Mouse (Mus musculus): ENCODE measurements at regions not wholly inside any gene's neighbourhood (a gene's known extent, or its start where the extent isn't known, plus 50 kb on each side); places are given as distances from the start of the nearest gene placed in this dataset.
A peak's percentile ranks its signal among the peaks of the same experiment; 100 is the strongest.

DNA sequence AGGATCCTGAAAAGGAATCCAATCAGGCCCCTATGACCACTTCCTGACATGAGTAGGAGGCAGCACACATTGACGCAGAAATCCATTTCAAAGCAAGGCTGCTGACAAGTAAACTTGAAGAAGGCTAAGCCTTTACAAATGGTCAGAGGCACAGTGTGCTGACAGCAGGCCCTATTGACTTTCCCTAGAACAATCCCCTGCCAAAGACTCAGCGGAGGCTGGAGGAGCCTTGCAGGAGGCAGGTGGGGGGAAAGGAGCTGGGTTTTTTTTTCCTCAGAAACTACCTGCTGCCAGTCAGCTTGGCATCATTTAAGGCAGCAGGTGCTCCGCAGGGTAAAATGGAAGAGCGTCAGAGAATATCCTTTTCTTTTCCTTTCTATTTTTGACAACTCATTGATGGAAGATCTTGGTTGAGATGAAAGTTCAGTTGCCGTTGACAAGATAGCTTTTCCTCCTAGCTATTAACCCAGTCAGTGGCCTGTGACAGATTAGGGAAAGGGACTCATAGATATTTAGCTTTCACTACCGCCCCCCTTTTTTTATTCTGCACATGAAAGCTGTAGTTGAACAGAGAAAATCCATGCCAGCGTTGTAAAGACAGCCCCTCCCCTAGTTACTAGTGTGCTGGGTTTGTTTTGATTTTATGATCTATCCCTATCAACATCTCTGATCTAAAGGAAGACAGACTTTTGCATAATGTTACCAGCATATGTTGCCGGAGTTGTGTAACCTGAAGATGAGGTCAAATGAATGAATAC is 210.6 kb downstream of the Csnka2ip start:
- H3K9me3 ChIP-seq (replicated peaks; ENCODE audit: control insufficient read depth, low read length): no peaks in the 10 kb centered on the region
- no peak for ATAC-seq (replicated peaks; ENCODE audit: insufficient number of reproducible peaks, low FRiP score, low TSS enrichment)
- no peak overlapping the region for H3K4me3 ChIP-seq (ENCODE audit: low read depth, low read length)
- no peak overlapping the region for H3K4me2 ChIP-seq
- no peak overlapping the region for H3K9ac ChIP-seq (ENCODE audit: low read depth, low read length)
- WGBS (ENCODE audit: insufficient replicate concordance): 68% methylated on average over 8 of the region's 8 CpGs
- no peaks in the 10 kb centered on the region for H3K27me3 ChIP-seq (ENCODE audit: control insufficient read depth, insufficient read depth, low read length)
- H3K36me3 ChIP-seq (ENCODE audit: control insufficient read depth, insufficient read depth, low read length): no peaks in the 10 kb centered on the region
- no peaks in the 10 kb centered on the region; the same call in 1 of the 2 replicates for H3K4me1 ChIP-seq (ENCODE audit: control insufficient read depth, insufficient read depth, low read length)
- no peak overlapping the region for H3K27ac ChIP-seq (ENCODE audit: low read depth, low read length)

DNA sequence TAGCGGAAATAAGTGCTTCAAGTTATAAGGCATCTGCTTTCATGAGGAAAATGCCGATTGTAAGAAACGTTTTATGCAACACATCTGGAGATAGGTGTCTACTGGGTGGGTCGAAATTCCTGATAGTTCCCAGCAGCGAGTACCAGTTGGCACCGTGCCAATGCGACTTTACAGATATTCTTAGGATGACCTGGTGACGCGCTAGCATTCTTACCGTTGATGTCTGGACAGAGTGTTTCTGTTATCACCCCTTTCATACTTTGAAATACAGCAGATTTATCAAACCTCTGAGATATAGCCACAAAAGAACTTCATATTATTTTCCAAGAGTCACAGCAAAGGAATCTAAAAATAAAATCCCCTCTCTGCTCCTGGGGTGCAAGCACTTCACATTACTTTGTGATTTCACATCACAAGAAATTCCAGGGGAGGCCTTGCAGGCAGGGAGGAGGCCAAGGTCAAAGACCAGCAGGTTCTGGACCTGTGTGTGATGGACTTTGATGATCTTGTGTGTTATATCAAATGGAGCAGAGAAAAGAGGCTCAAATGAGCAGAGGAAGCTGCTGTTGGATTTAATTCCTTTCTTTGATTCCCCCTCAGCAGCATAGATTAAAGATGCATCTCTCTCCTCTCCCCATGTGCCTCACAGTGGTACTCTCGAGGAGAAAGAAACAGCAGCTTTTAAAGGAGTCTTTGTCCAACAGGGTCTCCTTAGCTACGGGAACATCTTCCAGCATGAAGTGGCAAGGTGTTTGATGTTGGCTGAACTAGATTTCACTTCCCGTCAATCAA is 233.4 kb downstream of the Csnka2ip start:
- Histone ChIP-seq H3K4me3 (ENCODE audit: low read depth, low read length) (no peak overlapping the region), H3K4me1 (ENCODE audit: control insufficient read depth, insufficient read depth, low read length) (0 out of 2 replicates have a peak, but pooled peaks cover 4% of the 10 kb centered on the region), H3K27me3 (ENCODE audit: control insufficient read depth, insufficient read depth, low read length) (no peaks in the 10 kb centered on the region), H3K27ac (ENCODE audit: low read depth, low read length) (peak overlapping the region; percentile 59; the same call in 1 of the 2 replicates), H3K9me3 (replicated peaks; ENCODE audit: control insufficient read depth, low read length) (no peaks in the 10 kb centered on the region), H3K4me2 (no peak overlapping the region), H3K36me3 (ENCODE audit: control insufficient read depth, insufficient read depth, low read length) (no peaks in the 10 kb centered on the region), H3K9ac (ENCODE audit: low read depth, low read length) (no peak overlapping the region)
- 34% methylated on average over 13 of the region's 13 CpGs for WGBS (ENCODE audit: insufficient replicate concordance)
- no peak; the same call in 1 of the 2 replicates for ATAC-seq (replicated peaks; ENCODE audit: insufficient number of reproducible peaks, low FRiP score, low TSS enrichment)

DNA sequence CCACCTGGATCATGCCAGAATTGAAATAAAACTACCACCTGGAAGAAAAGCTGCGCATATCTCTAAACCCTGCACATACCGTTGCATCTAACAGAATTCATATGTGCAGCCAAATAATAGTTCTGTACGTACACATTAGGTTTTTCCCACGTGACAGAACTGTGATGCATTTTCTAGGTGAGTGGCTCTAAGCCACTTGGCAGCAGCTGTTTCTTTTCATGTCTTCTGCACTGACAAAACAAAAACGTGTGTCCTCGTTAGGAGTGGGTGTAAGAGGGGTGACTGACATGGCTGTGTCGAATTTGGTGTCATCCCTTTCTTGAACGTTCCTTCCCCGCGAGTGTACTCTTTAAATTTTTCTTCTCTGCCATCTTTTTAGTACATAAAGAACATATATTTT is 254.3 kb downstream of the Csnka2ip start:
- Histone ChIP-seq H3K27ac (ENCODE audit: low read depth, low read length) (no peak overlapping the region), H3K4me3 (ENCODE audit: low read depth, low read length) (no peak overlapping the region), H3K9ac (ENCODE audit: low read depth, low read length) (no peak overlapping the region), H3K36me3 (ENCODE audit: control insufficient read depth, insufficient read depth, low read length) (no peaks in the 10 kb centered on the region), H3K27me3 (ENCODE audit: control insufficient read depth, insufficient read depth, low read length) (no peaks in the 10 kb centered on the region), H3K4me1 (ENCODE audit: control insufficient read depth, insufficient read depth, low read length) (no peaks in the 10 kb centered on the region), H3K4me2 (no peak overlapping the region), H3K9me3 (replicated peaks; ENCODE audit: control insufficient read depth, low read length) (no peaks in the 10 kb centered on the region)
- ATAC-seq (replicated peaks; ENCODE audit: insufficient number of reproducible peaks, low FRiP score, low TSS enrichment): no peak
- 64% methylated on average over 10 of the region's 10 CpGs for WGBS (ENCODE audit: insufficient replicate concordance)

DNA sequence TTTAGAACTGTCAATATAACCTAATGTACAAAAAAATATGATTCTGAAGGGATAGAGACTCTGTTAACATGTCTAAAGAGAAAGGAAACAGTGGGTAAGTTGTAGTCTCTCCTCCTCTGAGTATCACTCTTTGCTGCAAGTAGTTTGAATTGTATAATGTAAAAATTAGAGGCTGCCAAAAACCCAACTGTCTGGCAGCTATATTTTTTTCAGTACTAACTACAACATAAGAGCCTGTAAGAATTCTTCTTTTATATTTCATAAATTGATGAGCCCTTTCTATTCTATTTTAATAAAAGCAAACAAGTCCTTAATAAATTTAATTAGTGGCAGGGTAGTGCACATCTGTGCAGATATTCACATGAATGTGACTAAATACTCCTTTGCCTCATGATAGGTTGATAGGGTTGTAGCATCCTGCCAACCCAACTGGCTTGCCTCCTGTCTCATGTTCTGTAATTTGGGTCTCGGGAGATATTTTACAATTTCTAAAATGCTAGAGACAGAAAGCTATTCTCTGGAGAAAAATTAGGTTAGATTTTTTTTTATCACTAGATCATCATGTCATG is 269.2 kb downstream of the Csnka2ip start:
- 84% methylated on average over 1 of the region's 1 CpGs for WGBS (ENCODE audit: insufficient replicate concordance)
- Histone ChIP-seq H3K27ac (ENCODE audit: low read depth, low read length) (no peak overlapping the region), H3K9ac (ENCODE audit: low read depth, low read length) (no peak overlapping the region), H3K4me3 (ENCODE audit: low read depth, low read length) (no peak overlapping the region), H3K9me3 (replicated peaks; ENCODE audit: control insufficient read depth, low read length) (no peaks in the 10 kb centered on the region), H3K4me1 (ENCODE audit: control insufficient read depth, insufficient read depth, low read length) (no peaks in the 10 kb centered on the region), H3K27me3 (ENCODE audit: control insufficient read depth, insufficient read depth, low read length) (no peaks in the 10 kb centered on the region), H3K4me2 (no peak overlapping the region), H3K36me3 (ENCODE audit: control insufficient read depth, insufficient read depth, low read length) (no peaks in the 10 kb centered on the region)
- ATAC-seq (replicated peaks; ENCODE audit: insufficient number of reproducible peaks, low FRiP score, low TSS enrichment): no peak

DNA sequence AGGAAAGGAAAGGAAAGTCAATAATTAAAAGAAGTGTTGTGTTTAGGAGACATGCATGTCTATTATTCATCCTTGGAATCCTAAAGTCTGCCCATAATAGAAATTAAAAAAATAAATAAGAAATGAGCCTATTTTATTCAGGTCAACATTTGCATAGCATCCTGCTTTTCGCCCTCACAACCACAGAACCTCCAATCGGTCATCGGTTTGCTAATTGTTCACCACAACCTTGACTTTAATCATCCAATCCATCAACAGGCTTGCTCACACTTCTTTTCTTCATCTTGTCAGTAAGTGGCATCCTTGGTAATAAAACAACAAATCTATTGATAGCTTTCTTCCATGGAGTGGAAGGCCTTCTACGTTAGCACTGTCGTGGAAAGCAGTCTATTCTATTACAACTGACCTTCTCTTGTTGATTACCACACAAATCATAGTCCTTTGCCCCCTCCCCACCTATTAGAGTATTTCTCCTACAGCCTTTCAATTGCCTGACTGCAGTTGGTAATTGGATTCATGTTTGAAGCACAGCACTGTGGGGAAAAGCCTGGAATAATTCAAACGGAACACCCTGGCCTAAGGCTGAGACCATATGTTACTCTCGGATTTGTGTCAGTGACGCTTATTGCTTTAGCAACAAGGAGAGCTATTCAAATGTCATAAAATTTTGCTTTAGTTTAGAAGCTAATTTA is 269.9 kb downstream of the Csnka2ip start:
- H3K4me2 ChIP-seq: no peak overlapping the region
- H3K27me3 ChIP-seq (ENCODE audit: control insufficient read depth, insufficient read depth, low read length): no peaks in the 10 kb centered on the region
- H3K36me3 ChIP-seq (ENCODE audit: control insufficient read depth, insufficient read depth, low read length): no peaks in the 10 kb centered on the region
- no peak overlapping the region for H3K27ac ChIP-seq (ENCODE audit: low read depth, low read length)
- no peak overlapping the region for H3K4me3 ChIP-seq (ENCODE audit: low read depth, low read length)
- H3K9ac ChIP-seq (ENCODE audit: low read depth, low read length): no peak overlapping the region
- 84% methylated on average over 8 of the region's 8 CpGs for WGBS (ENCODE audit: insufficient replicate concordance)
- H3K9me3 ChIP-seq (replicated peaks; ENCODE audit: control insufficient read depth, low read length): no peaks in the 10 kb centered on the region
- no peaks in the 10 kb centered on the region for H3K4me1 ChIP-seq (ENCODE audit: control insufficient read depth, insufficient read depth, low read length)
- ATAC-seq (replicated peaks; ENCODE audit: insufficient number of reproducible peaks, low FRiP score, low TSS enrichment): no peak

DNA sequence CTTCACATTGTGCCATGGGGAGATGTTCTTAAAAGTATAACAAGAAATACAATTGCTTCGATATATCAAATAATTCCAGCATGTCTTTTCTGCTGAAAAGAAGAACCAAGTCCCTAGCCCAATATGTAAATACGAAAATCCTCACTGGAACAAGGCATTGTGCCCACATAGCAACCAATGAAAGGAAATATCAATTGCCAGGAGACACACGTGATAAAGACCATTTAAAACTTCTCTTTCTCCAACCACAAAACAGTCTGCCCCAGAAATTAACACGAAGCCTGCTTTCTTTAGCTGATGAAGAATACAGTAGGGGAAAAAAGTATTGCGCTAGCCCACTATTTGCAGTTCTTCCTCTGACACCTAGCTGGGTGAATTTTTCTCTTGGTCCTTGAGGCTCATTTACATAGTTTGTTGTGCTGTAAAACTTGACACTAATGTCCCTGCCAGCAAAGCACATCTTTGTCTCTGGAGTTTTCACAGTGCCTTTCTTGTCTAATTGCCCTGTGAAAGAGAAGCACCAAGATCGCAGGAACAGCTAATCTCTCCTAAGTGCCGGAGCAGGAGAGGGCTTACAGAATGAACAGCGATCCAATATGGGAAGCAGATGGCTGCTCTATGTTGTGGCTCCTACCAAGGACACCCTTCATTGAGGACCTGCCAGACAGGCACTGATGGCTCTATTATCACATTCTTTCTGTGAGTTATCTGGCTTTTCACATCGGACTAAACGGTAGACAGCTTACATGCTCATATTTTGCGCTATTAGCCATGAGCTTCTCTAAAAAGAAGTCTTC is 272.7 kb downstream of the Csnka2ip start:
- H3K4me3 ChIP-seq (ENCODE audit: low read depth, low read length): no peak overlapping the region
- H3K9ac ChIP-seq (ENCODE audit: low read depth, low read length): no peak overlapping the region
- no peak for ATAC-seq (replicated peaks; ENCODE audit: insufficient number of reproducible peaks, low FRiP score, low TSS enrichment)
- H3K4me2 ChIP-seq: no peak overlapping the region
- H3K36me3 ChIP-seq (ENCODE audit: control insufficient read depth, insufficient read depth, low read length): no peaks in the 10 kb centered on the region
- H3K27ac ChIP-seq (ENCODE audit: low read depth, low read length): no peak overlapping the region
- H3K4me1 ChIP-seq (ENCODE audit: control insufficient read depth, insufficient read depth, low read length): no peaks in the 10 kb centered on the region
- H3K9me3 ChIP-seq (replicated peaks; ENCODE audit: control insufficient read depth, low read length): no peaks in the 10 kb centered on the region
- H3K27me3 ChIP-seq (ENCODE audit: control insufficient read depth, insufficient read depth, low read length): no peaks in the 10 kb centered on the region
- WGBS (ENCODE audit: insufficient replicate concordance): 74% methylated on average over 11 of the region's 11 CpGs

DNA sequence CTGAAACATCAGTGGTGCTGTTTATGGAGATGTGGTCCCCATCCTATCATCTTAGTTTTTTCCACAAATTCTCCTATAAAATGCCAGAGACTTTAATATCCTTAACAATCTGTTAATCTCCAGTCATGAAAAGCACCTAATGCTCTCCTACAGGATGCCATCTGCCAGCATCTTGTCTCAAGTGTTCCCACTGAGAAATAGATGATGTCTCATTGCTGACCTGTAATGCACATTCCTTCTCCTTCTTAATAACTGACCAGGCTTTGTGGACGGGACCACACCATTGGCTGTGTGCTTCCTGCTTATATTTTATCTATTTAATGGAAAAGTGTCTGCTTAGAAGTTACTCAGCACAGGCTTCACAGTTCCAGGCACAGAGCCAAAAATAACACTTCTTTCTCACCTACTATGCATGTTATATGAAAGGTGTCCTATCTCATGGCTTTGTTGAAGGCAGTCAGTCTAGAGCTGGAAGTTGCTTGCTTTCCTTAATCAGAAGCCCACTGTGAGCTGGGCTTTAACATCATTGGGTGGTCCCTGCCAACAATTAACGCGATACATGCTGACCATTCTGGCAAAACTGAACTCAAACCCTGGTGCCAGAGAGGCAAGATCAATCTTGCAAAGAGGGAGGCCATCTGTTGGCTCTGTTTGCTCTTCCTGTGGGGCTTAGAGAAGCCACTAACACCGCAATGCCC is 283.3 kb downstream of the Csnka2ip start:
- Histone ChIP-seq H3K36me3 (ENCODE audit: control insufficient read depth, insufficient read depth, low read length) (no peaks in the 10 kb centered on the region), H3K9ac (ENCODE audit: low read depth, low read length) (no peak overlapping the region), H3K27ac (ENCODE audit: low read depth, low read length) (no peak overlapping the region), H3K9me3 (replicated peaks; ENCODE audit: control insufficient read depth, low read length) (no peaks in the 10 kb centered on the region), H3K4me2 (no peak overlapping the region), H3K4me3 (ENCODE audit: low read depth, low read length) (no peak overlapping the region), H3K27me3 (ENCODE audit: control insufficient read depth, insufficient read depth, low read length) (no peaks in the 10 kb centered on the region), H3K4me1 (ENCODE audit: control insufficient read depth, insufficient read depth, low read length) (no peaks in the 10 kb centered on the region)
- ATAC-seq (replicated peaks; ENCODE audit: insufficient number of reproducible peaks, low FRiP score, low TSS enrichment): no peak
- 57% methylated on average over 4 of the region's 4 CpGs for WGBS (ENCODE audit: insufficient replicate concordance)

Measured in heart, embryonic 11.5 days (tissue).